Mouse (Mus musculus) ES-Bruce4 (cell line): ENCODE results near the gene Prdm11. TPM values are rescaled to one million over a fixed set of nuclear protein-coding genes. Genes with fewer than 3 reads are reported as not detected.

ENCODE experiments used
- H3K27ac ChIP-seq: 2 replicates; pipeline ENCODE4 v1.5.1; 2012; ENCODE audit warnings: low read length, inconsistent platforms; ENCODE audit not compliant: insufficient read depth
- H3K27me3 ChIP-seq: 2 replicates; pipeline ENCODE4 v1.6.1; 2012; ENCODE audit warnings: mild to moderate bottlenecking, low read length, inconsistent platforms; ENCODE audit not compliant: control insufficient read depth, poor library complexity, insufficient read depth, severe bottlenecking
- H3K36me3 ChIP-seq: 2 replicates; pipeline ENCODE4 v1.6.1; 2012; ENCODE audit warnings: inconsistent platforms, mild to moderate bottlenecking, low read length, moderate library complexity; ENCODE audit not compliant: control insufficient read depth, poor library complexity, insufficient read depth, severe bottlenecking
- H3K4me1 ChIP-seq: one replicate; pipeline ENCODE4 v1.8.1; 2011; ENCODE audit warnings: low read length; ENCODE audit not compliant: control insufficient read depth, insufficient read depth
- H3K4me3 ChIP-seq: 2 replicates; pipeline ENCODE4 v1.5.1; 2011; ENCODE audit warnings: low read depth, mild to moderate bottlenecking, low read length
- H3K9ac ChIP-seq: 2 replicates; pipeline ENCODE4 v1.6.1; 2012; ENCODE audit warnings: low read depth, mild to moderate bottlenecking, inconsistent platforms; ENCODE audit not compliant: poor library complexity, severe bottlenecking
- H3K9me3 ChIP-seq: replicated peaks from 2 replicates; pipeline ENCODE4 v1.6.1; 2012; ENCODE audit warnings: mild to moderate bottlenecking, low read length, inconsistent platforms; ENCODE audit not compliant: control insufficient read depth, poor library complexity, insufficient read depth, severe bottlenecking
- CTCF ChIP-seq: IDR thresholded peaks from one replicate; pipeline ENCODE4 v1.8.1; 2011; ENCODE audit warnings: low read depth, low read length
- EP300 ChIP-seq: IDR thresholded peaks from 2 replicates; pipeline ENCODE4 v1.6.1; 2011; ENCODE audit warnings: low read depth, low read length; ENCODE audit not compliant: insufficient read depth
- POLR2A ChIP-seq: IDR thresholded peaks from one replicate; pipeline ENCODE4 v1.8.1; 2011; ENCODE audit warnings: low read length; ENCODE audit not compliant: insufficient read depth
- polyA plus RNA-seq: library from polyadenylated mRNA; stranded (reverse); fragments of >200 nt; gene quantifications from 2 replicates; pipeline ENCODE4 v1.2.4, GENCODE M21; 2011; ENCODE audit warnings: low read depth; ENCODE audit not compliant: missing spikeins, insufficient read depth, insufficient read length

Gene Prdm11
- polyA plus RNA-seq, 1 experiment, result 2.1 TPM

DNA sequence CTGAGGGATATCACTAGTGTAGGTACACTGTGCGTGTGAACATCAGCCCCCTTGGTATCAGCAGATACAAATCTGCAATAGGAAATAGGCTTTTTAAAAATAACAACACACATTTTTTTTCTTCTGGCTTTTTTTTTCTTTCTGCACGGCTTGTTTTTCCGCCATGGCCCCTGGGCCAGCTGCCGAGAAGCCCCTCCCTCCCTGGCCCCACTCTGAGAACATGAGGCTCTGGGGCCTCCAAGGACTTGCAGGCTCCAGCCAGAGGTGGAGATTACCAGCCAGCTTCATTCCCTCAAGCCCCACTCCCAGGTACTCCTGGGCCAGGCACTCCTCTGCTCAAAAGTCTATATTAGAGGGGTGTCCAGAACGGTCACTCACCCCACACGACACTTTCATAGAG is 4.5 kb downstream of the Prdm11 start:
- Histone ChIP-seq H3K27ac (no peak overlapping the region), H3K4me1 (no peaks in the 10 kb centered on the region), H3K4me3 (no peak overlapping the region), H3K9me3 (no peaks in the 10 kb centered on the region), H3K9ac (no peak overlapping the region), H3K36me3 (no peaks in the 10 kb centered on the region), H3K27me3 (no peaks in the 10 kb centered on the region)
- no peak for TF ChIP-seq CTCF
- no peak for TF ChIP-seq EP300
- TF ChIP-seq POLR2A, result no peak

DNA sequence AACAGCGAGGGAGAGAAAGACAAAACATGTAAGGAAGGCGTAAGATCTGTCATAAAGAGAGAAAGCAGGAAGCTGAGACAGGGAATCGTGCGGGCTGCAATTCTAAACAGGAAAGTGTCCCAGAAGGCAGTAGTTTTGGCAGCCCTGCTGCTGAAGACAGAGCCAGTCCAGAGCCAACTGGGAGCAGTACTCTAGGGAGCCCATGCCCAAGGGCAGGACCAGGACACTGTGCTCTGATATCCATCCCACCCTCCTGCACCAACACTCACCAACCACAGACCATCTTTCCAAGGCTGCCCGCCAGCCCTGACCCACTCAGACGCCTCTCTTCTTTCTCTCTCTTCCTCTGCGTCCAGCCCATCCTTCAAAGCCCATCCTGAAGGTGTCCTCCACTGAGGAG is 5.1 kb downstream of the Prdm11 start:
- Histone ChIP-seq H3K27ac (no peak overlapping the region), H3K4me3 (no peak overlapping the region), H3K36me3 (no peaks in the 10 kb centered on the region), H3K27me3 (no peaks in the 10 kb centered on the region), H3K9me3 (no peaks in the 10 kb centered on the region), H3K4me1 (no peaks in the 10 kb centered on the region), H3K9ac (no peak overlapping the region)
- TF ChIP-seq POLR2A (no peak), CTCF (no peak), EP300 (no peak)

DNA sequence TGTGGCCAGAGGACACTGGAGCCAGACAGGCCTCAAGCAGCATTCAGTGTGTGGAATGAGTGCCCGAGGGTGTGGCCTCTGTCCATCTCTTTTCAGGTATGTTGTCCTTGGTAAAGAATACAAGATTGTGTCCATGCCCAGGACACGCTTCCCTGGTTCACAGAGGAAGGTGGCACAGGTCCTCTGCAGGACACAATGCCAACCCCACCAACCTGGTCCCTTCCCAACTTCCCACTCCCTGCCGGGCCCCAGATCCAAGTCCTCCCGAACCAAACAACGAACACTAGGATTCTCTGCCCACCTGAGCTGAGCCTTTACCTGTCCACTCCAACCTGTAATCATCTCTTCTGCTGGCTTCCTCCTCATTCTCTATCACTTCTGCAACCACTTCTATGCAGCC is 6.3 kb downstream of the Prdm11 start:
- Histone ChIP-seq H3K27me3 (no peaks in the 10 kb centered on the region), H3K27ac (no peak overlapping the region), H3K9ac (no peak overlapping the region), H3K4me1 (no peaks in the 10 kb centered on the region), H3K4me3 (no peak overlapping the region), H3K36me3 (no peaks in the 10 kb centered on the region), H3K9me3 (no peaks in the 10 kb centered on the region)
- TF ChIP-seq POLR2A (no peak), EP300 (no peak), CTCF (no peak)

DNA sequence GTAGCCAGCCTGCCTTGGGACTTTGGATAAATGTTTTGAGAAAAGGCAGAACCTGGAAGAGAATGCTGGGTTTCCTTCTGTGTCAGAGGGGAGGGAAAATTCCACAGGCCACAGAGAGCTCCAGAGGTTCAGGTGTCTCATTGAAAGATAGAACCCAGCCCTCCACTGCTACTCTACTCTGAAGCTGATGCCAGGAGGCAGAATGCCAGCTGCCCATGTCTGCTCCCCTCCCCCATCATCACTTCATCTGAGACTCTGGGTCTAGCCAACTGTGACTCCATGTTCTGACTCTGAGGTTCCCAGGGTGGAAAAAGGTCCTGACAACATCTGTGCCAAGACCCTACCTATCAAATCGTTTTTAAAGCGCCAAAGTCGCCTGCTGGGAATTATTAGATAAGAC is 6.9 kb downstream of the Prdm11 start:
- no peaks in the 10 kb centered on the region for H3K4me1 ChIP-seq
- TF ChIP-seq CTCF (no peak), EP300 (no peak), POLR2A (no peak)
- no peak overlapping the region for H3K9ac ChIP-seq
- H3K36me3 ChIP-seq, result no peaks in the 10 kb centered on the region
- no peaks in the 10 kb centered on the region for H3K27me3 ChIP-seq
- H3K4me3 ChIP-seq, result no peak overlapping the region
- H3K9me3 ChIP-seq, result no peaks in the 10 kb centered on the region
- H3K27ac ChIP-seq, result no peak overlapping the region

DNA sequence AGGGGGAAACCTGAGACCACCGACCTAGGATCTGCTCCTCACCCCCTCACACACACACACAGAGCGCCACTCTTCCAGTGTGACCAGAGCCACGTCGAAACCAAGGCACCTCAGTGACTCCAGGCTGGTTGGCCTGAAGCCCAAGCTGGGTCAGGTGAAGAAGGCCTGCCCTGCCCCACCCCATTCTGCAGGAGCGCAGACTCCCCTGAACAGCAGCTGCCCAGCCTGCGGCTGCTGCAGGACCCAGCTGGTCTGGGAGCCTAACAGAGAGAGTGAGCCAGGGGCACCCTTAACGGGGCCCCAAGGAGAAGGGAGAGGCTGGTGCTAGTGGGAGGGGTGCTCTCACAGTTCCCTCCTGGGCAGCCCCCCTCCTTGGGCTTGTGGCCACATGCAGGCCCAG is 10.3 kb downstream of the Prdm11 start:
- Histone ChIP-seq H3K27ac (no peak overlapping the region), H3K9ac (no peak overlapping the region), H3K9me3 (no peaks in the 10 kb centered on the region), H3K36me3 (no peaks in the 10 kb centered on the region), H3K4me1 (no peaks in the 10 kb centered on the region), H3K4me3 (no peak overlapping the region), H3K27me3 (no peaks in the 10 kb centered on the region)
- TF ChIP-seq EP300, result no peak

DNA sequence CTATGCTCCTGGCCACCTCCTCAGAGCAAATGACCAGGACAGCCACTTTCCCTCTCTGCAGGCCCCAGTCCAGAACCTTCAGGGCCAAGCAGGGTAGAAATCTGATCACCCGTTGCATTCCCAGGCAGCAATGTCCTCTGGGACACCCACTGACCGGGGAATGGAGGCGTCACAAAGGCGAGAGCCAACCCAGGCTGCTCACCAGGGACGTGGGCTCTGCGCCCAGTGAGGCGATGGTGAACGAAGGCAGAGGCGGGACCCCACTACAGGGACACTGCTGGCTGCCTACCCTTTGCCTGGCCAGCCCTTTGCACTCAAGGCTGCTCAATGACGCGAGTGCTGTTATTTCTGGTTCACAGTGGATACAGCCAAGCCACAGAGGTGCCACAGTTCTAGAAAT is 13.3 kb downstream of the Prdm11 start:
- H3K36me3 ChIP-seq, result no peaks in the 10 kb centered on the region
- H3K27me3 ChIP-seq, result no peaks in the 10 kb centered on the region
- H3K4me3 ChIP-seq, result no peak overlapping the region
- H3K27ac ChIP-seq, result no peak overlapping the region
- no peaks in the 10 kb centered on the region for H3K4me1 ChIP-seq
- no peaks in the 10 kb centered on the region for H3K9me3 ChIP-seq
- H3K9ac ChIP-seq, result no peak overlapping the region
- TF ChIP-seq CTCF (no peak), EP300 (no peak), POLR2A (no peak)
